Mouse (Mus musculus): ENCODE data around the gene Slc16a7.

Gene Slc16a7

DNA sequence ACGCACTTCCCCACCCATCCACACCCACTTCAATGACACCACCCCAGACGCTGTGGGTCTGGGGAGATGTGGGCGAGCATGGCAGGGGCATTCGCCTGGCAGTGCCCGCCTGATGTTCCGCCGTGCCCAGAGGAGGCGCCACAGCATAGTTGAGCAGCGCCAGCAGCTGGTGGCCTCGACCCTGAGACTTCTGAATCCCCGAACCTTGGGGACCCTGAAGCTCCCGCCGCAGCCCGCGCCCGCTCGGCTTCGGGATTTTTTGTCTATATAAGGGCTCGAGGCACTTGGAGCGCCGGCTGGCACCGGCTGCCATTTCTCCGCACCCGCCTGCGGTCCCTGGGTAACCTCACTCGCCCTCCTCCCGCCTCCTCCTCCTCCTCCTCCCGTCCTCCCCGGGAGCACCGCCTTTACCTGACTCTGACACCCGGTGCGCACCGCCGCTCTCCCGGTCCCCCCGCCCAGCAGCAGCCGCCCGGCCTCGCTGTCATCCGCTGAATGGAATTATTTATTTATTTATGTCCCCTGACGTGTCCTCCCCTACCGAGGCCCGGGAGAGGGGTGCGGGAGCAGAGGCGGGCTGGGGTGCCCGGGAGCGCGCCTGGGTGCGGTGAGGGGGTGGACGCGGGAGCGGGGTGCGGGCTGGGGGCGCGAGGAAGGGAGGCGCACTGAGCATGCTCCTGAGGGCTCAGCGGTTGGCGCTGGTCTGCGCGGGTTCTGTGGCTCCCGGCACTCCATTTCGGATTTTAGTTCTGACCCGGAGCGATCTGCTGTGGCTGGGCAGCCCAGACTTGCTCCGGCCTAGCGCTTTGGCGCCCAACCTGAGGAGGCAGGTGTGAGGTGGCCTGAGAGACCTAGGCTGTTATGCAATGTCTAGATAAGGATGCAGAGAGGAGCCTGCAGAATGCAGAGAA lies at the start of gene Slc16a7:
Gene Slc16a7 (minus strand): TSS at position 590 of the 911 bp plus-strand sequence.
- no peak for DNase-seq (ENCODE audit: low read depth)

DNA sequence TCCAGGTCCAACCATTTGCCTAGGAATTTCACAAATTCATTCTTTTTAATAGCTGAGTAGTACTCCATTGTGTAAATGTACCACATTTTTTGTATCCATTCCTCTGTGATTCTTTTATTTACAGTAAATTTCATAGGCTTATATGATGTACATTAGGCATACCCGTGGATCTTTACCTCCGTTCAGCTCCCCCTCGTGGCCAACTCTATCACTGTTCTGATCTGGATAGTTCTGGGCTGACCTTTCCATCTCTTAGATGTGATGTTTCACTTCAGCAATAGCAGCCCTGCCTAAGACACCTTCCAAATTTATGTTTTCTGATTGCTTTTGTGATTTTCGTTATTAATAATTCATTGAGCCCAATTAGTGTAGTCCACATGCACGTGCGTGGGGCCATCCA lies 29.5 kb upstream of the Slc16a7 start:
- no peak for DNase-seq (ENCODE audit: low read depth)

DNA sequence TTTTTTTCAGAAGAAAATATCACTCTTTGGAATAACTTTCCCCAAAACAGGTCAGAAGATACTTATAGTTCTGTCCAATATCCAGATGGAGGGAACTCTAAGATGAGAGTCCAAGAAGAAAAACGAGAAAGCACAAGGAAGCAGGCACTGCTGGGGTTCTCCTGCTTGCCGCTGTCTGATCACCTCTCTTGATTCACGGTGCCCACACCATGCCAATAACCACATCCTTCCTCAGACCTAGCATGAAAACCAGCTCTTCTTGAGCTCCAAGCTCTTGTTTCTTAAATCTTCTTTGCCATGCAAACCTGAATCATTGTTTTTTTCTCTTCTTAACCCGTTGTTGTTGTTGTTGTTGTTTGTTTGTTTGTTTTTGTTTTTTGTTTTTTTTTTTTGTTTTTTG lies 10.5 kb upstream of the Slc16a7 start:
- no peak for DNase-seq (ENCODE audit: low read depth)

DNA sequence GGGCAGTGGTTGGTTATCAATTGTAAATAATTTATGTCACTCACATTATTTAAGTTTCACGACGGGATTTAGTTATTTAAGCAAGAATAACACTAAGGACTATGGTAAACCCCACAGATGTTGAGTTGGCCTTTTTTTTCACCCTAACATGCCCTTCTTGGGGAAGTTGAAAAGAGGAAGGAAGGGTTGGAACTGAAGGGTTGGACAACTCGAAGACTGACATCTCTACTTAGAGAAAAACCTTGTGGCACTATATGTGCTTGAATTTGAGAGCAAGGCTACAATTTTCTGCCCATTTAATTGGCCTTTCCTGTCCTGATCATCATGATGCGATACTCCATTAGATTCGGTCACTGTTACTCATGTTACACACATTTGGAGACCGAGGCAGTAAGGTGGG lies 746 bp upstream of the Slc16a7 start:
- no peak for DNase-seq (ENCODE audit: low read depth)

DNA sequence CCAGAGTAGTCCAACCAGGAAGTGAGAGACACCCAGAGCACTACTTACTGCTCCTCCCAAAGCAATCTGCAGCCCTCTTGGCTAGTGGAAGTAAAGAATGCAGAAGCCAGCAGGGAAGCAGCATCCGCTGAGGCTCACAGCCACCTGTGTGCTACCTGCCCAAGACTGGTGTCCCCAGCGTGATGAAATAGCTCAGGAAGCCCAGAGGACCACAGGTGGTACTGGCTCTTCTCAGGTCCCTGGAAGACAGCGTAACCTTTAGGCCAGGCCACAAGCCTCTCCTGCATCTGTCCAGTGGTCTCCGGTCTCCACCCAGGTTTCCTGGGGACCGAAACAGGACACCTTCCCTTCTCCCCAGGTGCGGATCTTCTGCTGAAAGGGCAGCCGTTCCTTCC lies 787 bp downstream of the Slc16a7 start:
- no peak for DNase-seq (ENCODE audit: low read depth)

DNA sequence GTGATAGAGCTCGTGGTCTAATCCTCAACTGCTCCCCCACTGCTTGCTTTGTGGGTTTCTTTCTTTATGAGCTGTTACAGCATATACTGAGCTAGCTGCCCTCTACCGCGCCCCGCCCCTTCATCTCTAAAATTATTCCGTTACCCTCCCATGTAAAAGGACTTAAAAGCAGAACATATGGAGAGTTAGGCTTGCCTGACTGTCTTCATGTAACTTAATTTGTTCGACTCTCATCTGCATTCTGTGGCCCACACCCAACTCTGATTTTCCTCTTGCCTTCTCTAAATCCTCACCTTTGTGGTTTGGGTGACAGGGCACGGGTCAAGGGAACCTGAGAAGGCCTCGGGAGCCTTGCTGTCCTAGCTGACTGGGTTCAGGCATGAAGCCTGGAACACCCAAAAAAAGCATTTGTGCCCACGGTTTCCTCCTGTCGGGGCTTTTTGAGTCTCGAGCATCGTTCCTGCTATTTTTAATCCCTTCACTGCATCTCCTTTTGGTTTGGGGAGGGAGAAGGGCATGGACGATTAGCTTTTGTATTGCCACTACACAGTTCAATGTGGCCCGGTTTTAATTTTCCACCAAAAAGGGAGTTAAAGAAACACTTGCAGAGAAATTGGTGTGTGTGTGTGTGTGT lies 1.4 kb downstream of the Slc16a7 start:
- DNase-seq (ENCODE audit: low read depth) = no peak

DNA sequence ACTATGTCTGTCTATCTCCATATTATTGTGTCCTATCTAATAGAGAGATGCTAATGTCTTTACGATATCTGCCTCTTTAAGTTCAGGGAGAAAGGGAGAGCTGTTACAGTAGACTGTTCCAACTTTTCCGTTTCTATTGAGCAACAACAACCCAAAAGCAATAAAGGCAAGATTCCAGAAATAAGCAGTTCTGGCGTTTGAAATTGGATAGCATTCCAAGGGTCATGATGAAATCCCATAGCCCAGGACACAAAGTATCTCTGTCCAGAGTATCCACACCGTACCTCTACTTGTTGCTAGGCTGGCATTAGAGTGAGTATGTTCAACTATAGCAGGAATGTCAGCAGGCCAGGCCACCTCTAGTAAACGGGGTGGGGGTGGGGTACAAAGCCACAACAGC lies 13.7 kb downstream of the Slc16a7 start:
- DNase-seq (ENCODE audit: low read depth) = no peak

DNA sequence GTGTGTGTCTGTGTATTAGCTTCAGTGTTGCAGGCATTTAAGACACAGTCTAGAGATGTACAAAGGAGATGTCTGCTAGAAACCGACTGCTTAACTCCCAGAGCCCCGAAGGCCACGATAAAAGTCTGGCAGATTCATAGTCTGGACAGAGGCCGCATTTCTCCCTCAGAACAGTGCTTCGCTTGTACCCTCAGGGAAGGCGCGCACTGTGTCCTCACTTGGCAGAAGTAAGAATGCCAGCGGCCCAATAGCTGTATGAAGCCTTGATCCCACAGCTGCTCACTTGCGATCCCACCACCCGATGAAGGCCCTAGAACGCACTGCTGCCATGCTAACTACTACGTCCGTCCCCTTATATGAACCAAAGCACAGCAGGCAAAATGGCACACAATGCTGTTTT lies 16.6 kb downstream of the Slc16a7 start:
- no peak for DNase-seq (ENCODE audit: low read depth)

DNA sequence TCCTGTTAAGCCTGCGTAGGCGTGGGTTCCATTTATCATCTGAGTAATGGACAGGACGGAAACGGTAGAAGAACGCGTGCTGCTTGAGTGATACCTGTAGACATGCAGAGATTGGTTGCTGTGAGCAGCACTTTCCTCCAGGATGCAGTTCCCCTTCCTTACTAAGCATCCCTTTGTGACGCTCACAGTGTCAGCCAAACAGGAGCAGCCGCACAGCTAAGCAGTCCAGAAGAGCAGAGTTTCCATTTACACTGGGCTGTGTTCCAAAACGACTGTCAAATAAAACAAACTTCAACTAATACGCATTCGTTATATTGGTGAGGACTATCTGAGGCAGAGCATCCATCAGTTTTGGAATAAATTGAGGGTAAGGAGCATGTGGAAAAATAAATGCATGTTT lies 17.8 kb downstream of the Slc16a7 start:
- DNase-seq (ENCODE audit: low read depth) = no peak

DNA sequence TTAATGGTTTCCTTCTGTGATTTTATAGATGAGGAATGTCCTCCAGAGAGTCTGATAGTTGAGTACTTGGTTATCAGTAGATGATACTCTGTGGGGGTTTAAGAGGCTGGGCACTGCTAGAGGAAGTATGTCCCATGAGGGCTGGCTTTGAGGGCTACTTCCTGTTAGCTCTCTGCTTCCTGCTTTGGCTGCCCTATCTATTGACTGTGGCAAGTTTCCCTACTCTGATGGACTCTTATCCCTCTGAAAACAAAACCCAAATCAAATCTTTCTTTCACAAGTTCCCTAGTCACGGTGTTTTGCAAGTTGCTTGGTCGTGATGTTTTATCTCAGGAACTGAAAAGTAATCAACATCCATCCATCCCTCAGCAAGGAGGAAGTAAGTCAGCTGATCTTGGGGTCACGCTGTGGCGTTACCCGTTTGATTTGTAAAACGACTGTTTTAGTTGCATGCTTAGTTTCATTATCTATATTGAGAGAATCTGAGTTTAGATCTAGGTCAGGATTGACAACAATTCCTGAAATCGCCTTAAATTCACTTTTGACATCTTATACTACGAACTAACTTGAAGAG lies 19.1 kb downstream of the Slc16a7 start:
- no peak for DNase-seq (ENCODE audit: low read depth)

DNA sequence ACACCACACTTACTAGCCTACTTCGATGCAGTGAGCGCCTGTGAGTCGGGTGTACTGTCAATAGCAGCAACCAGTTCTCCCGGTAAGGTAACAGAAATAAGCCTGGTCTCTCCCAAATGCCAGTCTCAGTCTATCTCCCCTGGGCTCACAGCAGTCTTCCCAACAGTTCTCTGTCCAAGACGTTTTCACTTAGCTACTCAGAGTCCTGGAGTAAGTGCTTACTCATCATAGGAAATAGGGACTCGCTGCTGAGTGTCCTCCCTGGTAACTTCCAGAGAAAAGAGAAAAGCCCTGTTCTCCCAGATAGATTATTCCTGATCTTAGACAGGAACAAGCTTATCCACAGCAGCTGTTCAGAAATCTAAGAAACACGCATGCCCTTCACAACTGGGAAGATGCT lies 30.8 kb downstream of the Slc16a7 start:
- DNase-seq (ENCODE audit: low read depth) = no peak

DNA sequence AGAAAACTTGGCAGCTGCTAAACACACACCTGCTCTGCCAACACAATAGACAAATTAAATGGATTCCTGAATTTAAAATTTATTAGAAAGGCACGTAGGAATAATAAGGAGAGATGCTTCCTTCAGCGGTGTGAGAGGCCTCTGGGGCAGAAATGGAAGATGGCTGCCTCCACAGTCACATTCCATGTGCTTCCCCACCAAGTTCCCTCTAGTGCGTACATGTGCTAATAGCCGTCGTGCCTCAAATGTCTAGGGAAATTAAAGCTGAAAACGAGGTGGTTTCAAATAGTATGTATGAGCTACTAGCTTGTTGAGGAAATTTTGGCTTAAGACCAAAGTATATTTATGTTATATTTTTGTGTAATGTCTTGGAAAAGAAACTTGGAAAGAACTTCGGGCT lies 36.5 kb downstream of the Slc16a7 start:
- DNase-seq (ENCODE audit: low read depth) = no peak

DNA sequence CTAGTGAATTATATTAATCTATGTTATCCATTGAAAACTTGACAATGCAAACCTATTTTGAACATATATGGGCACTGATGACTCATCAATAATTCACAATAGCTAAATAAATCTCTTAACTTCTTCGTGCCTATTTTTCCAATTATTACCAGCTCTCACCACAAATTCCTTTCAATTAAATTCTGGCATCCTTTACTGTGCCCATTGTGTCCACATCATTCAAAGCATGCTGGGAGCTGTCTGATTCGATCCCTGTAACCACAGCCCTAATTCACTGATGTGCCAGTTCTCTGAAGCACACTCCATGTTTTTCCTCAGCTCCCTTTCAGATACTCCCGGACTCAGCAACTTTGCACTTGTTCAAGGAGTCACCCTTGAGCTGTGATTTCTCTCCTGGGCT lies 41.1 kb downstream of the Slc16a7 start:
- no peak for DNase-seq (ENCODE audit: low read depth)

DNA sequence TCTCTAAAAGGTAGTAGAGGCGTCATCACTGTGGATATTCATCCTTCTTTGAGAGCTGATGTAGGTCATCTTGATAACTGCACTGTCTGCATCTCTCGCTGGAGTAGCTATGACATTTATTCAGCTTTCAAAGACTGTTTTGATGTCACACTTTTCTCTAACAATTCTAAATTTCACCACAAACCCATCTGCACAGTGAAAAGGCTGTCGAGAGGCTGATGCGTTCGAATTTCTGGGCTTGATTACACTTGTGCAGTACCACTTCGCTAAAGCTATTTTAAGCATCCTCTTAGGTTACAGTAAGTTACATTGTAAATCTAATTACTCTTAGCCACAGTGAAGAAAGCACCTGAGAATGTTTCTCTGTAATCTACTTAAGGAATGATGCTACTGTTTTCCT lies 42.1 kb downstream of the Slc16a7 start:
- DNase-seq (ENCODE audit: low read depth) = no peak

DNA sequence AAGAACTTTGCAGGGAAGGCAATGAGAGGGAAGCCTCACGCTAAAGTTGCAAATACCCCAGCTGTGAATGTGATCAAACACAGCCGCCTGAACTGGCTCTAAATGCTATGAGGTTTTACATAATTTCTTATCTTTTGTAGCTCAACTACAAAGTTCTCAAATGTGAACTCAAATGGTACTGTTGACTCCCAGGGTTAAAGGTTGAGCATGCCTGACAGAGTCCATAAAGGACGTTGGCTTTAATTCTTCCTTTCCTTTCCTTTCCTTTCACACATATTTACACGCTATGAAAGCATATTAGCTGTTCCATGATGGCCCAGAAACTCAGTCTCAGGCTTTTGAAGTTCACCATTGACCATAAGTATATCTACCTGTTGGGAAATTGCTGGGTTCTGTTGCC lies 42.9 kb downstream of the Slc16a7 start:
- no peak for DNase-seq (ENCODE audit: low read depth)

DNA sequence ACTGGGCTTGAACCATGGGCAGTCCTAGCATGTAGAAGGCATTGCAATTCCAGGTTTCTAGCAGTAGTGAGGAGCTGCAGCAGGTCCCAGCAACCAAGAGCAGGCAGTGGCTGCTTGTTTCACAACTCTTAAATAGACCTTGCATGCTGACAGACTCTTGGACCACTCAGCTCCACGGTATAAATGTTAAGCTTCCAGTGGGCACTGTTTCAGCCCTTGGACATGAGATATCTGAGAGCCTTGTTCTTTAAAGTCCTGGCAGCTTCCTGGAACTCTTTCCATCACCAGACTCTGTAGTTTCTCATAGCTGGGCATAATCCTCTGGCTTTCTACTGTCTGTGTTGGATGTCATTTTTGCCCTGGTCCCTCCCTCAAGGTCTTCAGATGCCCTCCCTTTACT lies 43.7 kb downstream of the Slc16a7 start:
- no peak for DNase-seq (ENCODE audit: low read depth)

DNA sequence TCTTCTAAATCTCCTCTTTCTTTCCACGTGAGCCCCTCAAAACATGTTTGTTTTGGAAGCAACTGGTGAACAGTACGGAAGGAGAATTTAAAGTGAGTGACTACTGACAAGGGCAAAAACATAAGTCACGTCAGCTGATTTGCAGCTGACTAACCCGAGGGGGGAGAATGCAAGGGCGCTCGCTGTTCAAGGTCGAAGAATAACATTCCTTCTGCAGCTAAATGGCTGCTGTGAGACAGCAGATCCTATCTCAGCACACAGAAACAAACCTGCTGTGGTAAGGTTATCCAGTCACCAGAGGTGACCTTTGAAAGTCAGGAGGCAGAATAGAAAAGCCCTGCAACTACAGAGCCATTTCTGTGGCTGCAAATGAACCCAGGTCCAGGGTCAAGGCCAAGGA lies 47.1 kb downstream of the Slc16a7 start:
- no peak for DNase-seq (ENCODE audit: low read depth)

DNA sequence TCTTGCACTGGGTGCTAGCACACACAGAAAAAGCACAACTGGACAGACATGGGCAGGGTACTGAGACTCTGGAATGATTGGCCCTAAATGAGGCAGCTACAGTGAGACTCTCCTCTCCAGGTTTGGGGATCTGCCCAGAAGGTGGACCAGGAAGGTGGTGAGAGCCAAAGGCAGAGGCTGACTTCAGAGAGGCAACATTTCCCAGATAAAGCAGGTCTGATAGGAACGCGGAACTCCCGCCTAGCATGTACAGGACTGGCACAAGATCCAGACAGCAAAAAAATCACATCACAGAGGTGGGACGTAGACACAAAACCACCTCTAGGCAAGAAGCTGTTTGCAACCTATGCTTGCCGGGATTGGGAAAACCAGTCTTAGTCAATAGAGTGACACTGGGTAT lies 55.5 kb downstream of the Slc16a7 start:
- DNase-seq (ENCODE audit: low read depth) = no peak

DNA sequence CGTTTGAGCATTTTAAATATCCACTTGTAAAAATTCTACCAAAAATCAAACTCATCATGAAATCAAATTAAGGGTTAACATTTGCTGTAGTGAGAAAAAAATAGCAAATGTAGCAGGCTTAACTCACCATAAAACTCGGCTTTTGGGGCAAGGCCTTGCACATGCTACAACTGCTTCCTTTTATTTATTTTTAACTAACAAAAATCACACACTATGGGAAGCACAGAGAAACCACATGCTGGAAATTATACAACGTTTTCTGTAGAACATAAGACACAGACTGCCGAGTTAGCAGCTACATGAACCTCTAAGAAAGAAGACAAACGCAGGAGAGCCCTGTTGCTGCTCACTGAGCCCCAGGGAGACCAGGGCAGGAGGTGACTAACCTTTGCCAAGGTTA lies 57.9 kb downstream of the Slc16a7 start:
- no peak for DNase-seq (ENCODE audit: low read depth)

DNA sequence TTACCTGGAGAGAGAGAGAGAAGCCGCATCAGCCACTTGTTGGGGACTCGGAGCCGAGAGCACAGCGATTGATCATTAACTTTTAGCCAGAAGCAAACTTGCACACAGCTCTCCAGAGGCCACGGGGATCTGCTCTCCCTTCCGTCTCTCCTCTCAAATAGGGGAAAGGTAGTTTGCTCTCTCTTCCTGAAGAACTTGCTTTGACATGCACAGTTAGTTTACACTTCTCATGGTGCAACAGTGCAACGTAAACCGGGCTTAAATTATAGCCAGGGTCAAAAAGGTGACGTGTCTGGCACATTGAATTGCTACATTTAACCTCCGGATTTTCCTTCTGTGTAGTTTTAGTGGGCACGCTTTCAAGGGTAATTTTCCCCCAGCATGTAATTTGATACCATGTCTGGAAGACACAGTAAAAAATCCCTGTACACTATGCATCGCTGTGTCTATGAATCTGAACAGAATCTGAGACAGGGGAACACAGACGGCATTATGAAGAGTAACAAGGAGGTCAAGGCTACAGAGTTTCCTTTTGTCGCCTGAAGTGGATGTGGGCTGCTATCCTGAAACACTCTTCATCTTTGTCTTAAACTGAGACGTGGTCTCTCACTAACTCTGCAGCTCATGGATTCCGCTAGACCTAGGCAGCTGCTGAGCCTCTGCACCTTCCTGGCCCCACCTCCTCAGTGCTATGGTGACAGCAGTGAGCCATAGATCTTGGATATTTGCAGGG lies 60.8 kb downstream of the Slc16a7 start:
- DNase-seq (ENCODE audit: low read depth) = no peak

DNA sequence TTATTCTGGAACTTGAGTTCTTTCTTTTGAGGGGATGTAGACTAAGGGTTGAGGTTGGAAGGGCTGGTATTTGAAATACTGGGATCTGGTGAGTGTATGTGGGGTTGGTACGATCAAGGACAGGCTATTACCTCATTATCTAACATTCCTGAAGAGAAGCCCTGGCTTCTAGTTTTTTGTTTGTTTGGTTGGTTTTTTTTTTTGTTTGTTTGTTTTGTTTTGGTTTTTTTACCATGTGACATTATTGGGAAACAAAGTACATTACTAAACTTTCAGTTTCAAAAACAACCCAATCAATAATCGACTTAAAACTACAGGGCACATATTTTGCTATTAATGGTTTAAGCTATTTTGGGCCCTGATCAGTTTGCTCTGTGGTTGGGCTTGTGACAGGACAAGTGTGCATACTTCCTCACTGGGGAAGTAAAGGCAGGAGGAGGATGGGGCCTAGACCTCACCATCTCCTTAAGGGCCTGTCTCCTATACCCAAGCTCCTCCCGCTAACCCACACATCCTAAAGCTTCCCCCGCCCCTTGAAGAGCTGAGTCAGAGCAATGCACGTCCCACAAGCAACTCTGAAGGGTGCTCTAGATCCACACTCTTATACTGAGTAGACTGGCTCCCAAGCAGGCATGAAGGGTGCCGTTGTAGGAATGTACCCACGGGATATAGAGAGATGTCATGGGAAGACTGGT lies 64.2 kb downstream of the Slc16a7 start:
- DNase-seq (ENCODE audit: low read depth) = no peak

Data from NIH3T3 (cell line).